In genomic region chr5:139734746-139735145, GRCm38 (mm10) we compare ENCODE assay signal across 9 mouse cellular contexts. TPM values are rescaled to one million over a fixed set of nuclear protein-coding genes. Genes with fewer than 3 reads are reported as not detected.
DNase-seq lines count a peak whose midpoint lies in the region; ATAC-seq and TF ChIP-seq lines count a peak whose summit lies in the region.
"Had no signal": no experiment of that assay in that cellular context is flagged by ENCODE, and none has a peak within 500 bp of the region (broad histone marks: within the 10 kb centered on the region; RNA-seq: fewer than 3 reads in every experiment).

No protein-coding gene starts in this region.

- ATAC-seq in heart, embryonic 12.5 days (ENCODE audit: insufficient number of reproducible peaks, low FRiP score): no peak
- ATAC-seq in hindbrain, embryonic 14.5 days (ENCODE audit: low FRiP score): no peak
- ATAC-seq in midbrain, embryonic 12.5 days (ENCODE audit: low FRiP score, low read depth): no peak

- no peak overlapping the region; the same call in 1 of the 2 replicates for H3K27ac ChIP-seq in heart, embryonic 12.5 days (ENCODE audit: poor library complexity, severe bottlenecking)
- no peak overlapping the region for H3K27ac ChIP-seq in hindbrain, embryonic 14.5 days
- H3K27ac ChIP-seq in midbrain, embryonic 12.5 days (replicated peaks): no peak overlapping the region
- no peak overlapping the region for H3K27ac ChIP-seq in thymus, adult 2 months (ENCODE audit: control insufficient read depth, insufficient read depth, low read length)

- H3K36me3 ChIP-seq in heart, embryonic 12.5 days: no peaks in the 10 kb centered on the region
- H3K36me3 ChIP-seq in hindbrain, embryonic 14.5 days (replicated peaks; ENCODE audit: control insufficient read depth, insufficient read depth): no peaks in the 10 kb centered on the region
- no peaks in the 10 kb centered on the region for H3K36me3 ChIP-seq in midbrain, embryonic 12.5 days
- no peaks in the 10 kb centered on the region for H3K36me3 ChIP-seq in thymus, adult 2 months (ENCODE audit: control insufficient read depth, insufficient read depth, low read length)

- H3K4me3 ChIP-seq in heart, embryonic 12.5 days: peak overlapping the region; percentile 55
- H3K4me3 ChIP-seq in hindbrain, embryonic 14.5 days (replicated peaks; ENCODE audit: low read length): 0 out of 2 replicates have a peak overlapping the region, but pooled peaks have one; percentile 35
- H3K4me3 ChIP-seq in midbrain, embryonic 12.5 days: no peak overlapping the region
- no peak overlapping the region for H3K4me3 ChIP-seq in thymus, adult 2 months (ENCODE audit: control insufficient read depth, insufficient read depth, low read length)

- TF ChIP-seq CTCF in thymus, adult 2 months (IDR thresholded peaks at IDR 0.05; ENCODE audit: borderline replicate concordance, control insufficient read depth, extremely low read depth, insufficient read depth, low read length, poor library complexity): no peak

- peaks cover 12% of the 10 kb centered on the region for H3K27me3 ChIP-seq in heart, embryonic 12.5 days (replicated peaks)
- no peaks in the 10 kb centered on the region for H3K27me3 ChIP-seq in hindbrain, embryonic 14.5 days (ENCODE audit: control insufficient read depth, insufficient read depth, low read length)
- H3K27me3 ChIP-seq in midbrain, embryonic 12.5 days: peaks cover 23% of the 10 kb centered on the region
- no peaks in the 10 kb centered on the region for H3K27me3 ChIP-seq in thymus, adult 2 months (ENCODE audit: control insufficient read depth, insufficient read depth, low read length)

- DNase-seq in heart, postnatal 4 days: no peak
- peak; percentile 51 for DNase-seq in Muller cell, postnatal 12 days (ENCODE audit: inconsistent ontology term)
- DNase-seq in hindbrain, embryonic 14.5 days (ENCODE audit: low spot score): no peak
- DNase-seq in cerebellum, adult 9-10 months: no peak
- DNase-seq in thymus, adult 2 months: no peak
- DNase-seq in cerebellum, adult 18-20 months: no peak
- DNase-seq: kidney, adult 8-10 months had no signal

- H3K4me1 ChIP-seq in heart, embryonic 12.5 days (replicated peaks): peaks cover 64% of the 10 kb centered on the region
- peaks cover 30% of the 10 kb centered on the region for H3K4me1 ChIP-seq in hindbrain, embryonic 14.5 days (replicated peaks; ENCODE audit: control insufficient read depth, insufficient read depth, low read length)
- peaks cover 41% of the 10 kb centered on the region for H3K4me1 ChIP-seq in midbrain, embryonic 12.5 days
- H3K4me1 ChIP-seq in thymus, adult 2 months (replicated peaks; ENCODE audit: control insufficient read depth, insufficient read depth, low read length): peaks cover 30% of the 10 kb centered on the region

- no peak overlapping the region for H3K9ac ChIP-seq in heart, embryonic 12.5 days
- H3K9ac ChIP-seq in hindbrain, embryonic 14.5 days: no peak overlapping the region
- no peak overlapping the region; the same call in 1 of the 2 replicates for H3K9ac ChIP-seq in midbrain, embryonic 12.5 days (replicated peaks)

- H3K9me3 ChIP-seq in heart, embryonic 12.5 days (replicated peaks): no peaks in the 10 kb centered on the region
- no peaks in the 10 kb centered on the region for H3K9me3 ChIP-seq in hindbrain, embryonic 14.5 days (ENCODE audit: control insufficient read depth, low read length)
- H3K9me3 ChIP-seq in midbrain, embryonic 12.5 days: no peaks in the 10 kb centered on the region

- H3K4me2 ChIP-seq in heart, embryonic 12.5 days: peak overlapping the region; percentile 94
- peak overlapping the region; percentile 81 for H3K4me2 ChIP-seq in hindbrain, embryonic 14.5 days (replicated peaks)
- H3K4me2 ChIP-seq in midbrain, embryonic 12.5 days (replicated peaks): peak overlapping the region; percentile 92

- no peak for TF ChIP-seq POLR2A in thymus, adult 2 months (IDR thresholded peaks at IDR 0.05; ENCODE audit: control insufficient read depth, extremely low read depth, insufficient read depth, low read length, poor library complexity)

- WGBS in heart, embryonic 12.5 days: 73% methylated on average over 7 of the region's 7 CpGs
- 76% methylated on average over 7 of the region's 7 CpGs for WGBS in hindbrain, embryonic 14.5 days
- WGBS in midbrain, embryonic 12.5 days: 85% methylated on average over 7 of the region's 7 CpGs
- WGBS in thymus, adult 2 months: 47% methylated on average over 7 of the region's 7 CpGs

RNA-seq across cellular contexts. Expression of gene Micall2, which starts 1.4 kb away (rescaled TPM):
- 2.1 and 3.4 TPM in 2 replicates for polyA plus RNA-seq in heart, embryonic 12.5 days (2016; fragmentation: Nextera tagmentation; extraction: Ambion mirVana)
- total RNA-seq in heart, postnatal 4 days (2021): 1 to 10 TPM; 4.7 to 5.6 TPM
- 10.6 and 10.7 TPM in 2 replicates for polyA plus RNA-seq in hindbrain, embryonic 14.5 days (2014; fragmentation: Nextera tagmentation; extraction: Ambion mirVana)
- 7.8 and 8.4 TPM in 2 replicates for polyA plus RNA-seq in midbrain, embryonic 12.5 days (2016; fragmentation: Nextera tagmentation; extraction: Ambion mirVana)
- polyA plus RNA-seq in thymus, adult 2 months (2012; rRNA removed): 6.3 and 6.7 TPM in 2 replicates

RNA-seq across cellular contexts. Expression of gene Ints1, which starts 40.7 kb away (rescaled TPM):
- polyA plus RNA-seq in heart, embryonic 12.5 days (2016; fragmentation: Nextera tagmentation; extraction: Ambion mirVana): 24.2 and 32.7 TPM in 2 replicates
- total RNA-seq in heart, postnatal 4 days (2021): 10 to 100 TPM; 50.6 to 54.8 TPM
- 37.2 and 37.6 TPM in 2 replicates for polyA plus RNA-seq in hindbrain, embryonic 14.5 days (2014; fragmentation: Nextera tagmentation; extraction: Ambion mirVana)
- polyA plus RNA-seq in midbrain, embryonic 12.5 days (2016; fragmentation: Nextera tagmentation; extraction: Ambion mirVana): 36.3 and 39.8 TPM in 2 replicates
- 214 and 251 TPM in 2 replicates for polyA plus RNA-seq in thymus, adult 2 months (2012; rRNA removed)

RNA-seq across cellular contexts. Expression of gene Mafk, which starts 56.6 kb away (rescaled TPM):
- 24.4 and 25.2 TPM in 2 replicates for polyA plus RNA-seq in heart, embryonic 12.5 days (2016; fragmentation: Nextera tagmentation; extraction: Ambion mirVana)
- total RNA-seq in heart, postnatal 4 days (2021): 10 to 100 TPM; 28.1 to 29.1 TPM
- polyA plus RNA-seq in hindbrain, embryonic 14.5 days (2014; fragmentation: Nextera tagmentation; extraction: Ambion mirVana): 7.1 and 7.8 TPM in 2 replicates
- 11.4 and 11.6 TPM in 2 replicates for polyA plus RNA-seq in midbrain, embryonic 12.5 days (2016; fragmentation: Nextera tagmentation; extraction: Ambion mirVana)
- polyA plus RNA-seq in thymus, adult 2 months (2012; rRNA removed): 43.9 and 44.2 TPM in 2 replicates

Comparison
In these comparisons a context has a peak if more than half of its experiments do, and no peak if none do; other contexts are left out.
1. H3K4me3 ChIP-seq: peak in heart, embryonic 12.5 days (single experiment) and hindbrain, embryonic 14.5 days (single experiment); none in midbrain, embryonic 12.5 days (single experiment) and thymus, adult 2 months (single experiment).
2. Peak in every context shown above with its lines, with median percentiles within 50 percentile points of each other: H3K4me2 ChIP-seq.